Mouse (Mus musculus) forebrain, embryonic 10.5 days (tissue): Measurements from ENCODE around the gene Enox1. TPM values are rescaled to one million over a fixed set of nuclear protein-coding genes. Genes with fewer than 3 reads are reported as not detected.

Source experiments
- DNase-seq: peaks from one replicate; pipeline ENCODE4 v3.0.0-alpha.2; 2017; ENCODE audit warnings: low spot score; ENCODE audit errors: extremely low spot score
- H3K27ac ChIP-seq: fragments of 300-500 bp; sonication (generic); 2 replicates; pipeline ENCODE4 v1.5.1; 2016; ENCODE audit warnings: mild to moderate bottlenecking
- H3K27me3 ChIP-seq: fragments of 300-500 bp; sonication (generic); 2 replicates; pipeline ENCODE4 v1.6.1; 2016; ENCODE audit warnings: mild to moderate bottlenecking; ENCODE audit not compliant: poor library complexity, severe bottlenecking
- H3K36me3 ChIP-seq: fragments of 300-500 bp; sonication (generic); replicated peaks from 2 replicates; pipeline ENCODE4 v1.6.1; 2016; ENCODE audit warnings: mild to moderate bottlenecking, moderate library complexity
- H3K4me1 ChIP-seq: fragments of 300-500 bp; sonication (generic); 2 replicates; pipeline ENCODE4 v1.6.1; 2016
- H3K4me3 ChIP-seq: fragments of 300-500 bp; sonication (generic); 2 replicates; pipeline ENCODE4 v1.5.1; 2016; ENCODE audit warnings: mild to moderate bottlenecking, moderate library complexity
- H3K9me3 ChIP-seq: fragments of 300-500 bp; sonication (generic); 2 replicates; pipeline ENCODE4 v1.6.1; 2016; ENCODE audit warnings: mild to moderate bottlenecking, moderate library complexity
- polyA plus RNA-seq: library from polyadenylated mRNA; unstranded; fragments of >200 nt; fragmentation: Nextera tagmentation; extraction: Ambion mirVana; gene quantifications from 2 replicates; pipeline ENCODE4 v1.2.1, GENCODE M21; 2016

The Enox1 gene
- polyA plus RNA-seq, 1 experiment from 2014 or later: 11.9 TPM

DNA sequence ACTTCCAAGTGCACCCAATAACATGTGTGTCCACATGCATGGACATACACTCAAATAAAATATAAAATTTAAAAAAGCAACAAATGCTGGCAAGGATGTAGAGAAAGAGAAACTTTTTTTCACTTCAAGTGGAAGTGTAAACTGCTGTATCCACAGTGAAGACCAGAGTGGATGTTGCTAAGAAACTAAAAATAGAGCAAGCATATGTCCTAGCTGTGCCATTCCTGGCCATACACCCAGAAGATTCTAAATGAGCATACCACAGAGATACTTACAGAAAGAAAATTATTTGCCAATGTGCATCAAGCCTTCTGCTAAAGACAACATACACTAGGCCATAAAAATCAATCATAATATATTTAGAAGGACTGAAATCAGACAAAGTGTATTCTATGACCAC lies 592.4 kb downstream of the Enox1 start:
- Histone ChIP-seq H3K4me1 (no peaks in the 10 kb centered on the region), H3K9me3 (peaks cover 3% of the 10 kb centered on the region; the same call in 1 of the 2 replicates), H3K27ac (no peak overlapping the region), H3K27me3 (no peaks in the 10 kb centered on the region), H3K36me3 (no peaks in the 10 kb centered on the region), H3K4me3 (no peak overlapping the region)
- no peak for DNase-seq

Other genes with a start within 250 kb of the Enox1 start
- 0.80 and 1.3 TPM in 2 replicates for gene Ccdc122, start 120.0 kb upstream of the Enox1 start, polyA plus RNA-seq
- 3.8 and 4.0 TPM in 2 replicates for gene Lacc1, start 119.9 kb upstream of the Enox1 start, polyA plus RNA-seq